Mouse (Mus musculus) midbrain, embryonic 15.5 days (tissue): ENCODE measurements at regions not wholly inside any gene's neighbourhood (a gene's known extent, or its start where the extent isn't known, plus 50 kb on each side); places are given as distances from the start of the nearest gene placed in this dataset.

Source experiments
- ATAC-seq: fragments of 200-750 bp; cut with Nextera tagmentation; replicated peaks from 2 replicates; pipeline ENCODE4 v1.8.0; 2017; ENCODE audit warnings: moderate TSS enrichment
- H3K27ac ChIP-seq: fragments of 300-500 bp; sonication (generic); 2 replicates; pipeline ENCODE4 v1.5.1; 2015; ENCODE audit warnings: mild to moderate bottlenecking, inconsistent platforms
- H3K27me3 ChIP-seq: fragments of 300-500 bp; sonication (generic); replicated peaks from 2 replicates; pipeline ENCODE4 v1.6.1; 2015; ENCODE audit warnings: inconsistent platforms
- H3K36me3 ChIP-seq: fragments of 300-500 bp; sonication (generic); replicated peaks from 2 replicates; pipeline ENCODE4 v1.6.1; 2015; ENCODE audit warnings: inconsistent platforms
- H3K4me1 ChIP-seq: fragments of 300-500 bp; sonication (generic); 2 replicates; pipeline ENCODE4 v1.6.1; 2015; ENCODE audit warnings: inconsistent platforms
- H3K4me2 ChIP-seq: fragments of 300-500 bp; sonication (generic); 2 replicates; pipeline ENCODE4 v1.6.1; 2015; ENCODE audit warnings: inconsistent platforms, mild to moderate bottlenecking, moderate library complexity
- H3K4me3 ChIP-seq: fragments of 300-500 bp; sonication (generic); 2 replicates; pipeline ENCODE4 v1.5.1; 2015; ENCODE audit warnings: mild to moderate bottlenecking, inconsistent platforms
- H3K9ac ChIP-seq: fragments of 300-500 bp; sonication (generic); 2 replicates; pipeline ENCODE4 v1.6.1; 2015; ENCODE audit warnings: mild to moderate bottlenecking, inconsistent platforms
- H3K9me3 ChIP-seq: fragments of 300-500 bp; sonication (generic); 2 replicates; pipeline ENCODE4 v1.6.1; 2016; ENCODE audit warnings: inconsistent platforms
- WGBS: fragments of 180-500 bp; shearing (Covaris S2); methylation state at CpG from one replicate; pipeline ENCODE4 v1.1.7; 2015; ENCODE audit warnings: mixed read lengths; 5-methylcytosine and 5-hydroxymethylcytosine counted together

DNA sequence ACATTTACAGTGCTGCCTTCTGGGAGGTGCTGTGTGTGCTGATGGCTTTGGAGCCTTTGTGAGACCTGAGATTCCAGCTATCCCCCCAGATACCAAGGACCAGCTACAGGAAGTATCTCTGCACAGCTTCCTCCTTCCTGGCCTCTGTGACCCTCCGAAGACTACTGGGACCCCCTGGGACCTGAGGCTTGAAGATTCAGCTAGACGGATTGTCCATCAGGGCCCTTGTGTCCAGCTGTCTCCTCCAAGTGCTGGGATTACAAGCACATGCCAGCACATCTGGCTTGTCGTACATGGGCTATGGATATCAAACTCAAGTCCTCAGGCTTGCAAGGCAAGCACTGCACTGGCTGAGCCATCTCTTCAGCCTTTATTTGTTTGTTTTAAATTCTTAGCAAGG, 71.7 kb upstream of the Mpp6 start:
- no peaks in the 10 kb centered on the region for H3K27me3 ChIP-seq
- no peaks in the 10 kb centered on the region for H3K9me3 ChIP-seq
- 76% methylated on average over 3 of the region's 3 CpGs for WGBS

DNA sequence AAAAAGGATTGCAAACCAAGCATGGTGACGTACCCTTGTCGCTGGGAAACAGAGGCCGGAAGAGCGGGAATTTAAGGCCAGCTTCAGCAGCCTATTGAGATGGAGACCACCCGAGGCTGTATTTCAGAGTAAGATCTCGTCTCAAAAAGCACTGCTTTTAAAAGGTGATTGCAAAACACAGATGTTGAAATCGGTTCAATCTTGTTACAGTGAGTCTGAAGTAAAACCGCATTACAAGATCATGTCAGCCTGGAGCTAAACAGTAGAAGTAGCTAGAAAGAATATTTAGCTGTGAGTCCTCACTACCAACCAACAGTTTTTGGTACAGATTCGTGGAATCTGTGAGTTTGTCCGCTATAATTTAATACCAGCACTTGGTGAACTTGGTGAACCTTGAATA, 69.0 kb upstream of the Mpp6 start:
- H3K9ac ChIP-seq: no peak overlapping the region
- no peaks in the 10 kb centered on the region for H3K9me3 ChIP-seq
- H3K27ac ChIP-seq: no peak overlapping the region
- no peaks in the 10 kb centered on the region for H3K27me3 ChIP-seq
- no peak for ATAC-seq
- no peaks in the 10 kb centered on the region for H3K4me1 ChIP-seq
- no peaks in the 10 kb centered on the region for H3K36me3 ChIP-seq
- 63% methylated on average over 10 of the region's 10 CpGs for WGBS
- no peak overlapping the region for H3K4me2 ChIP-seq
- no peak overlapping the region for H3K4me3 ChIP-seq

More for the DNA sequence above, 71.7 kb upstream of the Mpp6 start:
- Histone ChIP-seq H3K27ac (no peak overlapping the region), H3K36me3 (no peaks in the 10 kb centered on the region), H3K4me3 (no peak overlapping the region), H3K4me2 (no peak overlapping the region), H3K4me1 (peaks cover 3% of the 10 kb centered on the region), H3K9ac (no peak overlapping the region)
- no peak for ATAC-seq

DNA sequence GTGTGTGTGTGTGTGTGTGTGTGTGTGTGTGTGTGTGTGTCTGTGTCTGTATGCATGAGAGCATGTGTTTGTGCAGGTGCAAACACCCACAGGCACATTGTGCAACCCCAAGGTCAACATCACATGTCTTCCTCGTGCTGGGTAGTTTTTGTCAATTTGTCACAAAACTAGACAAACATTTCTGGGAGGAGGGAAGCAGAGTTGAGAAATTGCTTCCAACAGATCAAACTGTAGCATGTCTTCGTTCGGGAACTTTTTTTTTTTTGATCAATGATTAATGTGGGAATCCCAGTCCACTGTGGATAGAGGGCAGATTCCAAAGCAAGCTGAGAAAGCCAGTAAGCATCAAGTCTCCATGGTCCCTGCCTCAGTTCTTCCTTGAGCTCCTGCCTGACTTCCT, 67.9 kb upstream of the Mpp6 start:
- H3K27ac ChIP-seq: no peak overlapping the region
- 78% methylated on average over 3 of the region's 3 CpGs for WGBS

DNA sequence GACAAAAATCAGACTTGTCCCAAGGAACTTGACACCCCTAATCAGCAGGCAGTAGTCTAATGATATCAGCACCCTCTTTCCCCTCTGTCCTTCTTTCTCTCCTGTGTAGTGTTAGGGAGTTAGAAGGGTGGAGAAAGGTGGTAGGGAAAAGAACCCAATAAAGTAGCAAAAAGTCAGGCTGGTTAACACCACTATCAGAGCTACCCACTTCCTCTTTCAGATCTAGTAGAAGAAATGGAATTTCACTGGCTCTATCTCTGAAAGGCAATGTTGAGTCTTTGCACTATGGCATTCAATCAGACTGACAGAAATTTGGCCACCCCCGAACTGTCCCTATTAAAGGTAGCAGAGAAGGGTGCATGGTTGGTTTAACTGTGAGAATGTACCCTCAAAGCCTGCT, 65.9 kb upstream of the Mpp6 start:
- no peak for ATAC-seq
- Histone ChIP-seq H3K4me3 (no peak overlapping the region), H3K27ac (no peak overlapping the region), H3K4me1 (no peaks in the 10 kb centered on the region), H3K9me3 (no peaks in the 10 kb centered on the region), H3K4me2 (no peak overlapping the region), H3K27me3 (no peaks in the 10 kb centered on the region), H3K9ac (no peak overlapping the region), H3K36me3 (no peaks in the 10 kb centered on the region)
- 74% methylated on average over 1 of the region's 1 CpGs for WGBS

More for the DNA sequence above, 67.9 kb upstream of the Mpp6 start:
- Histone ChIP-seq H3K9ac (no peak overlapping the region), H3K4me1 (no peaks in the 10 kb centered on the region), H3K36me3 (no peaks in the 10 kb centered on the region), H3K4me3 (no peak overlapping the region), H3K27me3 (no peaks in the 10 kb centered on the region), H3K9me3 (no peaks in the 10 kb centered on the region), H3K4me2 (no peak overlapping the region)
- ATAC-seq: no peak

DNA sequence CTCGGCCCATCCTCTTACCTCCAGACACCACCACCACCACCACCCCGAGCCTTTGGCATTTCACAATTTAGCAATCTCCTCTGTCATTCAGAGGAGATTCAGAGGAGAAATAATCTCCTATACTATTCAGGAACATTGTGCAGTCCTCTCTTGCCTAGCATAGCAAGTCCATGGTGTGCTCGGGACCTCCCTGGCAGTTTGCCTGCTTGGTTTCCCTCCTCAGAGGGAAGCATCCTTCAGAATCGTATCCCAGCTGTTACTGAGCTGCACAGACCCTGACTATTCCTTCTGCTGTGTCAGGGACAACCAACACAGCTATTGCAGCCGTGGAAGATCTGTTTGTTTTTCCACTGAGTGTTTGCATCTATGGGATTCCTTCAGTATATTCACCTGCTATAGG, 63.3 kb upstream of the Mpp6 start:
- no peaks in the 10 kb centered on the region for H3K27me3 ChIP-seq
- ATAC-seq: no peak
- WGBS: 75% methylated on average over 5 of the region's 5 CpGs
- no peaks in the 10 kb centered on the region for H3K9me3 ChIP-seq
- no peaks in the 10 kb centered on the region for H3K4me1 ChIP-seq
- H3K4me3 ChIP-seq: no peak overlapping the region
- H3K4me2 ChIP-seq: no peak overlapping the region
- no peak overlapping the region for H3K27ac ChIP-seq
- H3K36me3 ChIP-seq: no peaks in the 10 kb centered on the region
- H3K9ac ChIP-seq: no peak overlapping the region

DNA sequence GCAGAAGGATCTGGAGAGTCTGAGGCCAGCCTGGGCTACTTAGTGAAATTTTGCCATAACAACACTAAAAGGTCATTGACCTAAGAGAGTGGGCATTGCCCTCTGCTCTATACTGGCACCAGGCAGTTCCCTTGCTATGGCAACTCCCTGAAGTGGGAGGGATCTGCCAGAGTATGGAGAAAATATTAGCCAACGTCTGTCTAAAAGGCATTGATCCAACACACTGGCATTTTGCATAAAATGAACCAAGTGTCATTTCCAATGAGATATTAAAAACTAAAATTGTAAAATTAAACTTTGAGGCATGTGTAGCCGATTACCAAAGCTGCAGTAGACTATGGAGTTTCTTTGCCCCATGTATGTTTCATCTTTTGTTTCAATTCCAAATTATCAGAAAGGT, 57.6 kb upstream of the Mpp6 start:
- no peaks in the 10 kb centered on the region for H3K4me1 ChIP-seq
- no peaks in the 10 kb centered on the region for H3K36me3 ChIP-seq
- H3K9ac ChIP-seq: no peak overlapping the region
- ATAC-seq: no peak
- H3K27ac ChIP-seq: no peak overlapping the region
- no peak overlapping the region for H3K4me2 ChIP-seq
- H3K4me3 ChIP-seq: no peak overlapping the region
- H3K9me3 ChIP-seq: no peaks in the 10 kb centered on the region
- H3K27me3 ChIP-seq: no peaks in the 10 kb centered on the region
- WGBS: 91% methylated on average over 2 of the region's 2 CpGs

DNA sequence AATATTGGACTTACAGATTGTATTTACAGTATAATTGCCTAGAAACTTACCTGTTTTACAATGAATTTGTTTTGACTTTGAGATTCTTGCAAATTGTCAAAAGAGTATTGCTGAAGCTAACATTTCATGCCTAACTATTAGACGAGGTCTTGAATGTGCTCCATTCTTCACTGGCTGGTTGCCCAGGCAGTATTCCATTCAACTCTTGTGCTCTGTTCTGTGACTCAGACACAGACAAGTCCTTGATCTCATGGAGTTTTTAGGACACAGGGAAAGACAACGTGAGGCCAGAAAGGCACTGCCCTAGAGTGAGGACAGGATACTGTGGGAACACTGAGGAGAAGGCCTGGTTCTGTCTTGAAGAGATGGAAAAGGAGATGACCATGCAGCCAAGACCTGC, 57.0 kb upstream of the Mpp6 start:
- Histone ChIP-seq H3K9me3 (no peaks in the 10 kb centered on the region), H3K4me2 (no peak overlapping the region), H3K36me3 (no peaks in the 10 kb centered on the region), H3K27me3 (no peaks in the 10 kb centered on the region), H3K9ac (no peak overlapping the region), H3K4me3 (no peak overlapping the region), H3K27ac (no peak overlapping the region), H3K4me1 (no peaks in the 10 kb centered on the region)
- WGBS: 63% methylated on average over 2 of the region's 2 CpGs
- no peak for ATAC-seq

DNA sequence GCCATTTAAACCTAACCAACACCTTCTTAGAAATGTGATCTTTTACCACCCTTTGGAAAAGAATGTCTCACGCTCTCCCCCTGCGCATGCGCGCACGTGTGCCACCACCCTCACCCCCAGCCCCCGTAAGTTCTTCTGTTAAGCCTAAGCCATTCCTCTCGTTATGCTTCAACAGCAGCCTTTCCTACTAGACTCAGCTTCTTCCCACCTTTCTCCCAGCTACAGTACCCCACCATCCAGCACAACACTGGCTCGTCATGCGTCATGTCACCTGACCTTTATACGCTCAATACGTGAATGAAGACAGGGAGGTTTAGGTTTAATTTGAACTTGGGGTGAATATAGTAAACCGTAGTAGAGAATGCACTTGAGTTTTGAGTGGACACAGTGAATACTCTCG, 55.8 kb upstream of the Mpp6 start:
- no peak for ATAC-seq
- no peak overlapping the region for H3K9ac ChIP-seq
- H3K27me3 ChIP-seq: no peaks in the 10 kb centered on the region
- H3K9me3 ChIP-seq: no peaks in the 10 kb centered on the region
- H3K4me2 ChIP-seq: no peak overlapping the region
- WGBS: 69% methylated on average over 13 of the region's 13 CpGs
- no peaks in the 10 kb centered on the region for H3K4me1 ChIP-seq
- H3K27ac ChIP-seq: no peak overlapping the region
- no peaks in the 10 kb centered on the region for H3K36me3 ChIP-seq
- no peak overlapping the region for H3K4me3 ChIP-seq

DNA sequence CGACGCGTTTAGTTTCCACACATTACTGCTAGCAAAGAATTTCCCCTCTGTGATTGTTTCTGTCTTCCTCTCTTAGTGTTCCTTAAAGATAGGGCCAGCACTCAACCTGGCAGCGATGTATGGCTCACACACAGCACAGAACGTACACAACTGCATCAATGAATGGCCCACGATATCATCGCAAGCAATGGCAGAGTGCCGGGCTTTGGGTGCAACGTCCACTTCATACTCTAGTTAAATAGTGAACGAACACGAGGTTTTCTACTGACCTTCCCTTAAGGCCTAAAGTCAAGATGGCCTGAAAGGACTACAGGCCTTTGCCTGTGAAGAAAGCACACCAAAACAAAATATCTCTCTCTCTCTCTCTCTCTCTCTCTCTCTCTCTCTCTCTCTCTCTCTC, 51.4 kb upstream of the Mpp6 start:
- Histone ChIP-seq H3K4me2 (no peak overlapping the region), H3K27me3 (no peaks in the 10 kb centered on the region), H3K4me1 (no peaks in the 10 kb centered on the region), H3K9me3 (no peaks in the 10 kb centered on the region), H3K4me3 (no peak overlapping the region), H3K36me3 (no peaks in the 10 kb centered on the region), H3K27ac (no peak overlapping the region), H3K9ac (no peak overlapping the region)
- no peak for ATAC-seq
- WGBS: 92% methylated on average over 11 of the region's 11 CpGs

DNA sequence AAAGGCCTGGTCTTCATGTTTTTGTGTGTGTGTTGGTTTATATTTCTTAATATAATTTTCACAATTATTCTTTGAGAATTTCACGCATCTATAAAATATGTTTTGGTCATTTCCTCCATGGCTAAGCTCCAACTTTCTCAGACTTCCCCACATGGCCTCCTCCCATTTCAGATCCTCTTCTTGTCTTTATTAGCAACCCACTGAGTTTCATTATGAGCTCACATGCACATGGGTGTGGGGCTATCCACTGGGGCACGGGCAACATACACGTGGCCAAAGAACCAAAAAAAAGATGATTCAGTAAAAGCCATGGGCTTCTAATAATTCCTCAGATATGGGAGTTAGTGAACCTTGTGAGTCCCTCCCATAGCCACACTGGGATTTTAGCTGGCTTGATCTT, 50.1 kb upstream of the Mpp6 start:
- H3K27ac ChIP-seq: no peak overlapping the region
- H3K4me1 ChIP-seq: no peaks in the 10 kb centered on the region
- no peaks in the 10 kb centered on the region for H3K27me3 ChIP-seq
- 89% methylated on average over 3 of the region's 3 CpGs for WGBS
- no peak for ATAC-seq
- no peak overlapping the region for H3K4me2 ChIP-seq
- no peak overlapping the region for H3K4me3 ChIP-seq
- H3K9ac ChIP-seq: no peak overlapping the region
- no peaks in the 10 kb centered on the region for H3K36me3 ChIP-seq
- no peaks in the 10 kb centered on the region for H3K9me3 ChIP-seq
